Mouse (Mus musculus) liver, embryonic 13.5 days (tissue): Measurements from ENCODE around the gene Enpep. TPM values are rescaled to one million over a fixed set of nuclear protein-coding genes. Genes with fewer than 3 reads are reported as not detected.
A peak's percentile ranks its signal among the peaks of the same experiment; 100 is the strongest.

Experiments used
- ATAC-seq: fragments of 200-750 bp; cut with Nextera tagmentation; 2 replicates; pipeline ENCODE4 v1.8.0; 2017; ENCODE audit warnings: low read depth, mild to moderate bottlenecking, moderate number of reproducible peaks, moderate library complexity
- DNase-seq: peaks from one replicate; pipeline ENCODE4 v3.0.0; 2022
- H3K27ac ChIP-seq: fragments of 300-500 bp; sonication (generic); 2 replicates; pipeline ENCODE4 v1.5.1; 2015; ENCODE audit warnings: moderate library complexity, mild to moderate bottlenecking, inconsistent platforms
- H3K27me3 ChIP-seq: fragments of 300-500 bp; sonication (generic); 2 replicates; pipeline ENCODE4 v1.6.1; 2015; ENCODE audit warnings: mild to moderate bottlenecking, inconsistent platforms
- H3K36me3 ChIP-seq: fragments of 300-500 bp; sonication (generic); 2 replicates; pipeline ENCODE4 v1.6.1; 2015; ENCODE audit warnings: mild to moderate bottlenecking, inconsistent platforms
- H3K4me1 ChIP-seq: fragments of 300-500 bp; sonication (generic); replicated peaks from 2 replicates; pipeline ENCODE4 v1.6.1; 2015; ENCODE audit warnings: inconsistent platforms
- H3K4me2 ChIP-seq: fragments of 300-500 bp; sonication (generic); 2 replicates; pipeline ENCODE4 v1.6.1; 2015; ENCODE audit warnings: inconsistent platforms, mild to moderate bottlenecking, moderate library complexity
- H3K4me3 ChIP-seq: fragments of 300-500 bp; sonication (generic); replicated peaks from 2 replicates; pipeline ENCODE4 v1.5.1; 2015; ENCODE audit warnings: mild to moderate bottlenecking, inconsistent platforms
- H3K9ac ChIP-seq: fragments of 300-500 bp; sonication (generic); 2 replicates; pipeline ENCODE4 v1.6.1; 2015; ENCODE audit warnings: mild to moderate bottlenecking, inconsistent platforms
- H3K9me3 ChIP-seq: fragments of 300-500 bp; sonication (generic); replicated peaks from 2 replicates; pipeline ENCODE4 v1.6.1; 2016; ENCODE audit warnings: inconsistent platforms
- WGBS: fragments of 180-500 bp; shearing (Covaris S2); methylation state at CpG from one replicate; pipeline ENCODE4 v1.1.7; 2015; ENCODE audit not compliant: insufficient replicate concordance; 5-methylcytosine and 5-hydroxymethylcytosine counted together
- polyA plus RNA-seq: library from polyadenylated mRNA; unstranded; fragments of >200 nt; fragmentation: Nextera tagmentation; extraction: Ambion mirVana; gene quantifications from 2 replicates; pipeline ENCODE4 v1.2.1, GENCODE M21; 2015

Enpep gene
- polyA plus RNA-seq, 1 experiment from 2014 or later, result 2.4 TPM

- ATAC-seq, result no peak
- H3K36me3 ChIP-seq, result no peaks in the 10 kb centered on the region
- no peak overlapping the region for H3K4me3 ChIP-seq
- WGBS, result 72% methylated on average over 5 of the region's 5 CpGs
- no peak overlapping the region for H3K27ac ChIP-seq
- no peak overlapping the region for H3K9ac ChIP-seq
- no peaks in the 10 kb centered on the region for H3K27me3 ChIP-seq
- DNase-seq, result no peak
- no peaks in the 10 kb centered on the region for H3K4me1 ChIP-seq
- H3K4me2 ChIP-seq, result no peak overlapping the region
- no peaks in the 10 kb centered on the region for H3K9me3 ChIP-seq
Observed at GRCm38 (mm10) chr3:129284326-129284725, 48.2 kb downstream of the Enpep start.

DNA sequence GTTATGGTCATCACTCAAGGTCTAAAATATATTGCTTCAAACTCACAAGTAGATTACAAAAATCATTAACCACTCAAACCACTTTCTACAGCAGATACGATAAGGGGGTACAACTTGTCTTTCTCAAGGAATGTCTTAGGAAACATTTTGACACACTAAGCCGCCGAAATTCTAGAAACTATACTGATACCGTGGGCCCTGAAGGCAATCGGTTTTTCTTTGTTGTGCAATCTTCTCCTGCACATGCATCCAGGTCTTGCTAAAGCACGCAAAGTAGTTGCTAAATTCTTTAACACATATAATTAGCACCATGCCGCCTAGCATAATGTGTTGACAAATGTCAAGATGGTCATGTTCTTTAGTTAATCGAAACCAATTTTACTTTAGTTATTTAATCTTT is 53.1 kb downstream of the Enpep start:
- H3K27me3 ChIP-seq, result no peaks in the 10 kb centered on the region
- H3K4me3 ChIP-seq, result no peak overlapping the region
- no peaks in the 10 kb centered on the region for H3K4me1 ChIP-seq
- WGBS, result 68% methylated on average over 8 of the region's 8 CpGs
- no peaks in the 10 kb centered on the region for H3K9me3 ChIP-seq
- DNase-seq, result no peak
- no peak overlapping the region for H3K4me2 ChIP-seq
- H3K9ac ChIP-seq, result no peak overlapping the region
- no peaks in the 10 kb centered on the region for H3K36me3 ChIP-seq
- ATAC-seq, result no peak
- no peak overlapping the region for H3K27ac ChIP-seq

DNA sequence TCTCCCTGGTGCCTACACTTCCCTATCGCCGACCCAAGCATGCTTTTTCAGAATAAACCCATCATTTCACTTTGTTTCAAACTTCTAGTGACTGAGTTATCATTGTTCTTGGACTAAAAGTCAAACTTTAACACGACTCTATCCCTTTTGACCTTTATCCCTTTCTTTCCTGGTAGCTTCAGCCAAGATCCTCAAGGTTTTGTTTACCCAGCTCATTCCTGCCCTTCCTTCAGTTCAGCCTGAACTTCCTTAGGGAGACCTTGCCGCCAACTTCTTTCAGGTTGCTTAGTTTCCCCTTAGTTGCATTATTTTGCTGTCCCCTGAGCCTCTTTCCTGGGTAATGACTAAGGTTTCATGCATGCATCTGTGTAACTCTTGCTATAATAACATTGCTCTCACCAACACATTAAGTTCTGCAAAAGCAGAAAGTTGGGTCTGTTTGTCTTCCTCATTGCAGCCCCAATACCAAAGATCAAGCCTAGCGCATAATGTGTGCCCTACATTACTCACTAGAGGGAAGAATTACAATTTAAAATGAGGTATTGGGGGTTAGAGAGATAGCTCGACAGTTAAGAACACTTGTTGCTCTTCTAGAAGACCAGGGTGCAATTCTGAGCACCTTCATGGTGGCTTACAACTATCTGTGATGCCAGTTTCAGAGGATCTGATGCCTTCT is 59.2 kb downstream of the Enpep start:
- Histone ChIP-seq H3K4me3 (no peak overlapping the region), H3K4me1 (no peaks in the 10 kb centered on the region), H3K36me3 (no peaks in the 10 kb centered on the region), H3K27ac (no peak overlapping the region), H3K9ac (no peak overlapping the region), H3K27me3 (no peaks in the 10 kb centered on the region), H3K4me2 (no peak overlapping the region), H3K9me3 (no peaks in the 10 kb centered on the region)
- DNase-seq, result no peak
- ATAC-seq, result no peak
- WGBS, result 54% methylated on average over 6 of the region's 6 CpGs

DNA sequence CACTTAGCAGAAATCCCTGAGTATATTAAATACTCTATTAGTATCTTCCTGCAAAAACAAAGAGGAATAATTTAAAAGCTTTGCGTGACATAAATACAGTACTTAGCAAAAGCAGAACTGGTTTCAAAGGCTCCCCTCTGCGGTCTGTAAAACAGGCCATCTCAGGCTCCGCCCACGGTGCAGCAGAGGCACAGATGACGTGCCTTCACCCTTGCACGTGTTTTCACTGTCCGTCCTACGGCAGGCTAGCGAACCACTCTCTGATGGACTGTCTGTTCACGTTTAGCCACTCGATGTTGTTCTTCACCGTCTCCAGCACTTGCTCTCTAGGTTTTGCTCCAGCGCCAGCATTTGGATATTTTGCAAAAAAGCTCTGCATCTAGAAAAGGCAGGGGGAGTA is 62.5 kb downstream of the Enpep start:
- no peak overlapping the region for H3K27ac ChIP-seq
- no peaks in the 10 kb centered on the region for H3K9me3 ChIP-seq
- H3K4me3 ChIP-seq, result no peak overlapping the region
- H3K9ac ChIP-seq, result no peak overlapping the region
- H3K36me3 ChIP-seq, result no peaks in the 10 kb centered on the region
- H3K4me1 ChIP-seq, result no peaks in the 10 kb centered on the region
- ATAC-seq (no peak), DNase-seq (no peak)
- no peak overlapping the region for H3K4me2 ChIP-seq
- WGBS, result 28% methylated on average over 13 of the region's 13 CpGs
- H3K27me3 ChIP-seq, result no peaks in the 10 kb centered on the region

DNA sequence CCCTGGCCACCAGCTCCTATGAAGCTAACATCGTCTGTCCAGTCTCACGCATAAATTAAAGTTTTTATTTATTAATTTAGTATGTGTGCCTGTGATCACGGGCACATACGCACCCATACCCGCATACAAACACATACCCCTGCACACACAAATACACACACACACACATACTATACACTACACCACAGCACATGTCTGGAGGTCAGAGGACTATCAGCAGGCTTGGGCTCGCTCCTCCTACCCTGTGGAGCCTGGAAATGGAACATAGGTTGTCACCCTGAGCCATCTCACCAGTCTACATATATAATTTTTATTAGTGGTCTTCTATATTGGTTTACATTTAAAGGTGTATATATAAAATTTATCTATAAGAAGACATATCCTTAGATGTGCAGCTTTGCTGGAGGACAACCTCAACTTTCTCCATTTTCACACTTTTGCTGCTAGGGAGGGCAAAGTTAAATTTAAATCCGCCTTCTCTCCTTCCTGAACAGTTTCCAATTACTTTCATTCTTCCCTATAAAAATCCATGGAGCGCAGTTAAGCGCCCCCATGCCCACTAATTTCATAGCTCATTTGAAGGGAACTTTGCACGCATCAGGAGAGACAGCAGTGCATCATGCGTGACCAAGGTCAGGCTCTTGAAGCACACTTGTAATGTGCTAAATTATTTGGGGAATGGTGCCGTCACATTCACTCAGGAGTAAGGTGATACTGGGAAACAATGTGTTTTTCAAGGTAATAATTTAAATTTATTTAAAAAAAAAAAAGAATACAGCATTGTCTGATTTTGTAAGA is 63.4 kb downstream of the Enpep start:
- Histone ChIP-seq H3K4me1 (no peaks in the 10 kb centered on the region), H3K9ac (no peak overlapping the region), H3K27ac (no peak overlapping the region), H3K4me3 (no peak overlapping the region), H3K27me3 (no peaks in the 10 kb centered on the region), H3K4me2 (no peak overlapping the region), H3K9me3 (no peaks in the 10 kb centered on the region), H3K36me3 (no peaks in the 10 kb centered on the region)
- no peak for DNase-seq
- ATAC-seq, result no peak
- 74% methylated on average over 12 of the region's 12 CpGs for WGBS

DNA sequence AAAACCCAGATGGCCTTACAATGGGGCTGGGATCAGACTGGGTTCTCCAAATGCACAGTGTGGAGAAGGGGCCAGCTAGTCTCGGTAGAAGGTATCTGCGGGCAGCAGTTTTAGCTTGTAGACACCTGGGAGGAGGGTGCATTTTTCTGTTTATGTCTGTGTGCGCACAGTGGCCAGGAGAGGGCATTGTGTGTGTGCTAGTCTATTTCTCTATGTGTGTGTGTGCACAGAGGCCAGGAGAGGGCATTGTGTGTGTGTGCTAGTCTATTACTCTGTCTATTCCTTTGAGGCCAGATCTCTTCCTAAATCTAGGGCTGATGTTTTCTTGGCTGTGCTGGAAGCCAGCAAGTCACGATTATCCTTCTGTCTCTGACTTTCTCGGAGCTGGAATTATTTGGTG is 74.0 kb downstream of the Enpep start:
- no peak for ATAC-seq
- H3K9me3 ChIP-seq, result no peaks in the 10 kb centered on the region
- no peak overlapping the region for H3K4me2 ChIP-seq

GRCm38 (mm10) chr3:129256766-129257165 is 75.8 kb downstream of the Enpep start:
- DNase-seq, result no peak
- Histone ChIP-seq H3K4me2 (no peak overlapping the region), H3K27ac (no peak overlapping the region), H3K9ac (no peak overlapping the region), H3K9me3 (no peaks in the 10 kb centered on the region), H3K36me3 (no peaks in the 10 kb centered on the region), H3K4me3 (no peak overlapping the region), H3K4me1 (no peaks in the 10 kb centered on the region), H3K27me3 (no peaks in the 10 kb centered on the region)
- ATAC-seq, result no peak
- WGBS, result 44% methylated on average over 8 of the region's 8 CpGs

More for the DNA sequence above, 74.0 kb downstream of the Enpep start:
- Histone ChIP-seq H3K36me3 (no peaks in the 10 kb centered on the region), H3K9ac (no peak overlapping the region), H3K27ac (no peak overlapping the region), H3K27me3 (no peaks in the 10 kb centered on the region), H3K4me3 (no peak overlapping the region), H3K4me1 (no peaks in the 10 kb centered on the region)
- 66% methylated on average over 5 of the region's 5 CpGs for WGBS
- no peak for DNase-seq

- Histone ChIP-seq H3K36me3 (no peaks in the 10 kb centered on the region), H3K27ac (no peak overlapping the region), H3K4me3 (no peak overlapping the region), H3K27me3 (no peaks in the 10 kb centered on the region), H3K9ac (no peak overlapping the region), H3K4me1 (no peaks in the 10 kb centered on the region), H3K9me3 (no peaks in the 10 kb centered on the region), H3K4me2 (peak overlapping the region; percentile 29; the same call in 1 of the 2 replicates)
- ATAC-seq, result no peak
- DNase-seq, result no peak
- 39% methylated on average over 19 of the region's 19 CpGs for WGBS
Observed at GRCm38 (mm10) chr3:129256283-129256682, 76.2 kb downstream of the Enpep start.

- Histone ChIP-seq H3K36me3 (no peaks in the 10 kb centered on the region), H3K4me3 (no peak overlapping the region), H3K9ac (no peak overlapping the region), H3K27ac (no peak overlapping the region), H3K9me3 (no peaks in the 10 kb centered on the region), H3K4me2 (no peak overlapping the region), H3K4me1 (no peaks in the 10 kb centered on the region), H3K27me3 (no peaks in the 10 kb centered on the region)
- WGBS, result 48% methylated on average over 10 of the region's 10 CpGs
- no peak for DNase-seq
- no peak for ATAC-seq
Observed at GRCm38 (mm10) chr3:129254246-129254645, 78.3 kb downstream of the Enpep start.

DNA sequence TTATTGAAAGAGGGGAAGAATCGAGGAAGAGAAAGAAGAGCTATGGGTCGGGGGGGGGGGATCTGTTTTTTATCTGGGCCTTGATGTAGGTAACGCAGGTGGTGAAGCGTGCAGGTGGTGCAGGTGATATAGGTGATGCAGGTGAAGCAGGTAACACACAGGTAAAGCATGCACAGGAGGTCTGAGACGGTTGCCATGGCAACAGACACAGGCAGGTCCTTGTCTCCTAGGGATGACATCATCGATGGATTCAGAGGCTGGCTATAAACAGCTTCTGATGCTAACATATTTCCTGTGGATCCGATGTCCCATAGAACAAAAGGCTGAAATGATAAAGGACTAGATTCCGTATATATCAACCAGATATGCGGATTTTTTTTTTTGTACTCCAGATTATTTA is 81.5 kb downstream of the Enpep start:
- WGBS, result 63% methylated on average over 9 of the region's 9 CpGs

DNA sequence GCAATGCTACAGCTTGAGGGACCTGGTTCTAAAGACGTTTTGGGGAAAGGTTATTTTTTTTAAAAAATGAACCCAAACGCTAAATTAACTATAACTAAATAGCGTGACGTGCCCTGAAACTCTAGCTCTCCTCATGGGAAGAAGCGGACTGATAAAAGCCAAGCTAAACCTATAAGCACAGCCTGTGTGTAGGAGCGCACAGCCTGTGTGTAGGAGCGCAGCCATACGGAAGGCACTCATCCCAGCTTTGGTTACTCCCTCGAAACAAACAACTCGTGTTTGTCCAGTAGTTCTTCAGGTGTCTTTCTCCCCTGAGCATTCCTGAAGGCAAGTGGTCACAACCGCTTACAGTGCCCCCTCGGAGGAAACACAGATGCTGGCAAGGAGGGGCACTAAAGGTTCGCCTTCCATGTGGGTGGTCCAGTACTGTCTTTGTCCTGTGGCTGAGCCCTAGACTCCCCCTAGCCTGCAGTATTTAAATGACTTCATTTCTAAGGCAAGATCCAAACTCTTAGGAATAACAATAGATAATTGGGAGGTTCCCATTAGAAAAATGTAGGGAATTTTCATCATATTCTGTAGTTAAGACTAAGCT is 93.8 kb downstream of the Enpep start:
- no peaks in the 10 kb centered on the region for H3K27me3 ChIP-seq
- no peaks in the 10 kb centered on the region for H3K36me3 ChIP-seq
- H3K9me3 ChIP-seq, result no peaks in the 10 kb centered on the region
- H3K4me2 ChIP-seq, result no peak overlapping the region
- H3K4me3 ChIP-seq, result no peak overlapping the region
- no peaks in the 10 kb centered on the region for H3K4me1 ChIP-seq
- ATAC-seq (no peak), DNase-seq (no peak)
- H3K27ac ChIP-seq, result no peak overlapping the region
- no peak overlapping the region for H3K9ac ChIP-seq
- WGBS, result 45% methylated on average over 13 of the region's 13 CpGs

More for the DNA sequence above, 81.5 kb downstream of the Enpep start:
- Histone ChIP-seq H3K27me3 (no peaks in the 10 kb centered on the region), H3K27ac (no peak overlapping the region), H3K4me3 (no peak overlapping the region), H3K4me2 (no peak overlapping the region), H3K4me1 (no peaks in the 10 kb centered on the region), H3K36me3 (no peaks in the 10 kb centered on the region), H3K9me3 (no peaks in the 10 kb centered on the region), H3K9ac (no peak overlapping the region)
- DNase-seq (no peak), ATAC-seq (no peak)
